Mouse (Mus musculus): ENCODE results near the gene Hoxb1.

Gene Hoxb1

DNA sequence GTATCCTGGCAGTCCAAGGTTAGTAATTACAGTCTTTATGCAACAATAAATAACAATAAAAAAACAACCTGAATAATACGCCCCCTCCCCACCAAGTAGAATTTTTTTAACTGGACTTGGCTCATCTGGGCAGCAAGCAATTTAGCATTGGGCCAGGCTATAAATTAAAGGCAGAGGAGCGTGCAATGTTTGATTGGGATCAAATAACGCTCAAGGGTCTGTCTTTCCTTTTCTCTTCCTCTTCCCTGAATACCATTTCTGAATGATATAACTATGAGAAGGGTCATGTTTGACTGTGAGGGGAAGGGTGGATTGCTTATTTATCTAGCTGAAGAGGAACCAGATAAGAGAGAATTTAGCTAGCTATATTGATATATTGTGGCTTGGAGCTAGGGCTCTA, 16.6 kb upstream of the Hoxb1 start:
- in situ Hi-C loops (cut with MboI, MseI): no loop called here

DNA sequence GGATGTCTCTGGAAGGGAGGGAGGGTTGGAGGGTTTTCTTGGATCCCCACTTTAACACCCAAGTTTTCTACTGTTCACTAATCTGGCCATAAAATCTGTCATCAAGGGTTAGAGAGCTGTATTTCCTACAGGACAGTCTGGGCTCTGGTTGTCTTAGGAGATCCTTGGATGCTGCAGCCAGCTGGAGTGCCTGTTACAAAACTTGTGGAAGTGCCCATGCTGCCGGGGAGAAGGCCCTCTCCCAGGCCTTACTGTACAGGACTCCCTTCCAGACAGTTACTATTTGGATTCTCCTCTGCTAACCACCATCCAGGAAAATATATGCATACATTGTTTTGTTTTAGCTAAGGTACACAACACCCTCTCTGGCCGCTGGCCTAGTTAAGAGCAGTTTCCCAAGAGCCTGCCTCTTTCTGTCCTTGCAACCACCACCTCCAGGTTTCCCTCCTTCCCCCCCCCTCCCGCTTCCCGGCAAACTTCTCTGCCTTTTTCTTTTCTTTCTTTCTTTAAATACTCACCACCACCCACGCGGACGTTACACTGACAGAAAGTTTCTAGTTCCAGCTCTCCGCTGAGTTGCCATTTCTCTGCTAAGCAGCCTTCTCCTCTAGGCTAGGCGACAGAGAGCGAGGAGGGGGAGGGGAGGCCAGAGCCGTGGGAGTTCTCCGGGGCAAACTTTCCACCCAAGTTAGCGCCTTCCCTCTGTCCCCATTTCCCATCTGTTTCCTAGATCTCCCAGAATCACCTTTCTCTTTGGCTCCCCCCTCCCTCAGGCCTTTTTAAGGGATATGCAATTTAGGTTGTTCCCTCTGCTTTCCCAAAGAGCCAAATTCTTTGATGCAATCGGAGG, 15.8 kb upstream of the Hoxb1 start:
- in situ Hi-C loops (cut with MboI, MseI): no loop called here

DNA sequence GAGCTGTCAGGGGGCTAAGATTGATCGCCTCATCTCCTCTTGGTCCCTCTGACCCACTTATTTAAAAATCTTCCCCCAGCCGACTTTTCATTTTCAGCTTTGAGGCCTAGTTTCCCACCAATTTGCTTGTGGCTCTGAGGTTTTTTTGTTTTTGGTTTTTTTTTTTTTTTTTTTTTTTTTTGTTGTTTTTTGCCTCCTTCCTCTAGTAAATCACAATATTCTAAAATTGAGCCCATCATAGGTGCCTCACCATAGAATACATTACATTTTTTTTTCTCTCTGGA, 15.3 kb upstream of the Hoxb1 start, which contains the start of gene Hoxb2:
Gene Hoxb2, plus strand, starts transcription at position 185 of the 284 bp plus-strand sequence.
- in situ Hi-C loops (cut with MboI, MseI): no loop called here

DNA sequence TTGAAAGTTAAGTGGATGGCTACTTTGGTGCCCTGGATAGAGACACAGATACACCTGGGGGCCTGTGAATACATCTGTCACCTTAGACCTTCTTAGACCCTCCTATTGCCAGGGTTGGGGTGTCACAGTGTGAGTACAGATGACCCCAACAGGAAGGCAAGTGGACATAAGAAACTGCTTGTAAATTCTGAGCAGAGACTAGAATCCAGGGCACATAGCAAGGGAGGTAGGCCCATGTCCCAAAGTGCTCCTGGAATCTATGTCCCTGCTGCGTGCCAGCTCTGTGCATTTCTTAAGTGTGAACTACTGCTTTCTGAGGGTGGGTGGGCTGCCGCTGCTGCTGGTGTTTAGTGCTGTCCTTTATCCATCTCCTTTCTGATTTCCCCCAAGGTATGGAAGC, 14.8 kb upstream of the Hoxb1 start:
- in situ Hi-C loops (cut with MboI, MseI): no loop called here

DNA sequence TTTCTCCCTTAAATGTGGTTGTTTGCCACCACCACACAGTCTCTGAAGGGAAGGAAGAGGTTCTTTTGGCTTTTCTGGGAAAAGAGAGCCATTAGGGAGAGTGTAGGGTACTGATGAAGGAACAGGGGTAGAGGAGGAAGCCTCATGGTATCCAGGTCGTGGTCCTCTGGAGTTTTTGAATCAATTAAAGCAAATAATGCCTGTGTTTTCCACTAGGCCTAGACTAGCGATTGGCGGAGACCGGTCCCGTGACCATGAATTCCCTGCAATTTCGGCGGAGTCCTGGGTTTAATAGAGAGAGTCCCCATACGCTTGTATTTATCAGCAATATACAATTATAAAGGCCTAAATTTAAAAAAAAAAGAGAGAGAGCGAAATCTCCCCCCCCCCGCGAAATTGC, 14.2 kb upstream of the Hoxb1 start:
- in situ Hi-C loops (cut with MboI, MseI): no loop called here

DNA sequence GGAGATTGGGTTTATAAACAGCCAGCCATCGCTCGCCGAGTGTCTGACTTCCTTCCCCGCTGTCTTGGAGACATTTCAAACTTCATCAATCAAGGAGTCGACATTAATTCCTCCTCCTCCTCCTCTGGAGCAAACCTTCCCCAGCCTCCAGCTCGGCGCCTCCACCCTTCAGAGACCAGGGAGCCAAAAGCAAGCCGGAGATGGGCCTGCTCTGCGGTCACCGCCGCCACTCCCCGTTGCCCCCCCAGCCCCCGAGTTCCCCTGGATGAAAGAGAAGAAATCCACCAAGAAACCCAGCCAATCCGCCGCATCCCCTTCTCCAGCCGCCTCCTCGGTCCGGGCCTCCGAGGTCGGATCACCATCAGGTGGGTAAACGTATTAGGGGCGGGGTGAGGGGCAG, 13.7 kb upstream of the Hoxb1 start:
- in situ Hi-C loops (cut with MboI, MseI): no loop called here

DNA sequence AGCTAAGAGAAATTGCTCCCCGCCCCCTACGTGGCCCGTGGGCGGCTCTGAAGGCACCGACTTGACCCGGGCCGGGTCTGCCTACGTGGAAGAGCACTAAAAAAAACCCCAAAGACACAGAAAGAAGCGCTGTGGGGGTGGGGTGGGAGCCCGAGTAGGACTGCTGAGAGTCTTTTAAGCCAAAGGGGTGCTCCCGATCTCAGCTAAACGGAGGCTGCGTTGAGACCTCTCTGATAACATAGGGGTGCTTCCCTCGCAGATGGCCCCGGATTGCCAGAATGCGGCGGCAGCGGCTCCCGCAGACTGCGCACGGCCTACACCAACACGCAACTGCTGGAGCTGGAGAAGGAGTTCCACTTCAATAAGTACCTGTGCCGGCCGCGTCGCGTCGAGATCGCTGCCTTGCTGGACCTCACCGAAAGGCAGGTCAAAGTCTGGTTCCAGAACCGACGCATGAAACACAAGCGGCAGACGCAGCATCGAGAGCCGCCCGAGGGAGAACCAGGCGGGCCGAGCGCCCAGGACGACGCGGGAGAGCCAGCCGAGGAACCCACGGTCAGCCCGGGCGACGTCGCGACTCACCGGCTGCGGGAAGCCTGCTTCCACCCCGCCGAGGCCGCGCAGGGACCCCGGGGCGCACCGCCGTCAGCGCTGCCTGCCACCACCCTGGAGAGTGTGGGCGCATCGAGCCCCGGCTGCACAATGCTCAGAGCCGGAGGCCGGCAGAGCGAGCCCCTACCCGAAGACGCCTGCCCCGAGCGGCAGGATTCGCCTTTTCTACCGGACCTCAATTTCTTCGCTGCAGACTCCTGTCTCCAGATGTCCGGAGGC, 12.6 kb upstream of the Hoxb1 start:
- in situ Hi-C loops (cut with MboI, MseI): no loop called here

DNA sequence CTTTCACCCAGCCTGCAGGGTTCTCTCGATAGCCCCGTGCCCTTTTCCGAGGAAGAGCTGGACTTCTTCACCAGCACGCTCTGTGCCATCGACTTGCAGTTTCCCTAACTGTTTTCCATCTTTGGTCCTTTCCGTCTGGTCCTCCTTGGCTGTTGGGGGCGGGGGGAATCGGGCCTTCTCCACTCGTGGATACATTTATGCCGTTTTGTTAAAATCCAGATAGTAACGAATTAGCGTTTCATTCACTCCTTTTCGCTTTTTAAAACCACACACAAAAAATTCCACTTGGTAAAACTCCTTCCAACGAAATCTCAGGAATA, 12.1 kb upstream of the Hoxb1 start:
- in situ Hi-C loops (cut with MboI, MseI): no loop called here

DNA sequence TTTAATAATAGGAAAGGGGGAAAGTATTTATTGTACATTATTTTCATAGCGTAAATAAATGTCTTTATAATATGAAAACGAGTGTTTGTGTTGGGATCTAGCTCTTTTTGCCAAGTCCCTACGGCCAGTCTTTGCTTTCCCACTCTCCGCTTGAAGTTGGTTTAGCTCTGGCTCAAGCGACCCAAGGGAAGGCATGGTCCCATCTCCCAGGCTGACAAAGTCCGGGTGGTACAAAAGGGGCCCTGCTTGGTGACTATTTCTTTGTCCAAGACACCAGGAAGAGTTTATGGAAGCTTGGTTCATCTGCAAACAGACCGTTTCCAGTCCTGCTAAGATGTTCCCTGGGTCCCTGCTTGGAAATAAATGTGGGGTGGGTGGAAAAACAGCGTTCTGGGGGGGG, 11.6 kb upstream of the Hoxb1 start:
- in situ Hi-C loops (cut with MboI, MseI): no loop called here

DNA sequence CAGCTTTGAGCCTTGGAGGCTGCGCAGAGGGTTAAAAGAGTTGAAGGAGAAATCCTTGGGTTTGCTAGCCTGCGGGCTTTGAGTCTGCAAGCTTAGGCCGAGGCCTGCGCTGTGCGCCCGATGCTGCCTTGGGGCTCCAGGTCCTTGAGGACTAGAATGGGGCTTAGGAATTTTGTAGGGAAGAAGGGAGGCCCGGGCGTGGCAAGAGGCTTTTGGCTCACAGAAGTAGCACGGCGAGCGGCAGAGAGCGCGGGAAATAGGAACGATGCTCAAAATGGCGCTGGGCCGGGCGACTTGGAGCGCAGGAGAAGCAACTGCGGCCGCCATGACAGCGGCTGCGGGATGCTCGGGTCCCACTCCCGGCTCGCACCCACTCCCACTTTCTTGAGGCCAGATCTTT, 11.2 kb upstream of the Hoxb1 start:
- in situ Hi-C loops (cut with MboI, MseI): no loop called here

DNA sequence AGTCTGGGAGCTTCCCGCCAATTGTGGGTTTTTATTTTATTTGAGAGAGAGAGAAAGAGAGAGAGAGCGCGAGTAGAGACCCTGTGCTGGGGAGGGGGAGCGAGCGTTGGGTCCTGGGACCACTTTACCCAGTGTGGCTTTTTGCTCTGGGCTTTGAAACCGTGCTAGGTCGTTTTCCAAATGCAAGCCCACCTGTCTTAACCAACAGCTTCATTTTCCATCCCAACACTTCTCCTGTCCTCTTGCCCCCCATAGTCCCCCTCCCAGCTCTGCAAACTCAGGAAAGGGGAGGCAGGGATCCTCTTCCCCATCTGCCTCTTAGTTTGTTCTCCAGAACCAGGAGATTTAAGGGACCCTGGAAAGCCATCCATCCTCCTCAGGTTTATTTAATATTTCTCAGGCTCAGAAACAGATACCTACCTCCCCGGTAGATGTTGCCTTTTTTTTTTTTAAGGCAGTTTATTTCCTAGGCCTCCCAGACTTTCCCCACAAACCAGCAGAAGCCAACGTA, 10.7 kb upstream of the Hoxb1 start:
- in situ Hi-C loops (cut with MboI, MseI): no loop called here

DNA sequence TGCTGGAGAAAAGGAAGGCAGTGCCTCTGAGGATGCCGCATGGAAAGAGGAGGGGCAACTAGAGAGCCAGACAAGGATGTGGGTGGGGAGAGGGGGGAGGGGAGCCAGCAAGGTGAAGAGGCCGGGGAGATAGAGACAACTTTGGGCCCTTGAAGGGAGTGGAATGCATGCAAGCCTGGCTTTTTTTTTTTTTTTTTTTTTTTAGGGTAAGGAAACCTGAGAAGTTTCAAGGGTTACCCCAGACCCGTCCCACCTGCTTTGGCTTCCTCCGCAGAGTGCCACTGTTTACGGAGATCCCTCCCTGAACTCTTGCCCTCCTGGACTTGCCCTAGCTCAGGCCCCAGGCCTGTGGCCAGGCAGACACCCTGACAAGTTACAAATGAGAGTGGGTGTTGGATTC, 1.7 kb upstream of the Hoxb1 start:
- in situ Hi-C loops (cut with MboI, MseI): no loop called here

DNA sequence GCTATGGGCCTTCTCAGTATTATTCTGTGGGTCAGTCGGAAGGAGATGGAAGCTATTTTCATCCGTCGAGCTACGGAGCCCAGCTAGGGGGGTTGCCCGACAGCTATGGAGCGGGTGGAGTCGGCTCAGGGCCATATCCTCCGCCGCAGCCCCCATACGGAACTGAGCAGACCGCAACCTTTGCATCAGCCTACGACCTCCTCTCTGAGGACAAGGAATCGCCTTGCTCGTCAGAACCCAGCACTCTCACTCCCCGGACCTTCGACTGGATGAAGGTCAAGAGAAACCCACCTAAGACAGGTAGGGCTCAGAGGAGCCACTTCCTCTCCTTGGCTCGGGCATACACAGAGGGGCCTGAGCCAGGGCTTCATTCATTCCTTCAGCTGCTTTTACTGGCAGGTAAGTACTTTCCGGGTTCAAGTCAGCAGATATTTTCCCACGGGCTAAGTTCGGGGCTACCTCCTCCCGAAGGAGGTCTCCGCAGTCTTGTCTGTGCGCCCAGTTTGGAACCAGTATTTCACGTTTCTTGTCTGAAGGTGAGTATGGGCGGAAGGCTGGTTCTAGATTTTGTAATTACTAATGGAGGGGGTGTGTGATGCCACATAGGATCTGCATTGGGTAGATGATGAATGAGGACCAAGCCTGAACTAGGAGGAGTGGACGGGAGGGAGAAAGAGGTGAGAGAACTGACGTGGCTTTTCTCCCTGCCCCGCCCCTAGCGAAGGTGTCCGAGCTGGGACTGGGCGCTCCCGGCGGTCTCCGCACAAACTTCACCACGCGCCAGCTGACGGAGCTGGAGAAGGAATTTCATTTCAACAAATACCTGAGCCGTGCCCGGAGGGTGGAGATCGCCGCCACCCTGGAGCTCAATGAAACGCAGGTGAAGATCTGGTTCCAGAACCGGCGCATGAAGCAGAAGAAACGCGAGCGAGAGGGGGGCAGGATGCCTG, 815 bp downstream of the Hoxb1 start:
- in situ Hi-C loops (cut with MboI, MseI): no loop called here

DNA sequence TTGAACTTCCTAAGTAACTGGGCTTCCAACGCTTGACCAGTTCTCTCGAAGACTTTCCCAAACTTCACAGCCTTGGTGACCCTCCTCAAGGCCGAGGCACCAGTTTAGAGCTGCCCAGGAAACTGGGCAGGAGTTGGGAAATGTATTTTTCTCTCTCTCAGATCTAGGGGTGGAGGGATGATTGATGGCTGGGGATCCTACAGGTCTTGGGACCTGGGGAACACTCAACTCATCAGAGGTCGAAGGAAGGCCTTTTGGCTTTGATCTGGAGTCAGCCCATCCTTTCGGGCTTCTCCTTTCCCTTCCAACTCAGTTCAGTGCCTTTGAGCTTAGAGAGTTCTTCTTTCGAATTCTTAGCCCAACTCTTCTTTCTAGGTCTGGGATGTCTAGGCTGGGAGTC, 1.6 kb downstream of the Hoxb1 start:
- in situ Hi-C loops (cut with MboI, MseI): no loop called here

DNA sequence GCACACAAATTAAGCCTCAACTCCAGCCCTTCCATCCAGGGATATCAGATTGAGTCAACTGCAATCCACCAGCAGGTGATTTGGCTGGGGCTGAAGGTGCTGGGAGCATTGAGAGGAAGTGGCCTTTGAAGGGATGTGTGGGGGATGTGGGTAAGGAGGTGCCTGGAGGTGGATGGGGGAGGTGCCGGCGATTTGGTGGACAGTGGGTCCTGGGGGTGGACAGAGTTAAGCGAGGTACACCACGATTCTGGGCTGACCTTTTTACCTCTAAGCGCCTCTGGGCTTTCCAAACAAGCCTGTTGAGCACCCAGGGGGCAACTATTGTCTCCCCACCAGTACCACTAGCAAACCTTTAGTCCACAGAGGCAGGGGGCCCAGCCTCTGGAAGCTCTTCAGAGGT, 3.1 kb downstream of the Hoxb1 start:
- in situ Hi-C loops (cut with MboI, MseI): no loop called here

DNA sequence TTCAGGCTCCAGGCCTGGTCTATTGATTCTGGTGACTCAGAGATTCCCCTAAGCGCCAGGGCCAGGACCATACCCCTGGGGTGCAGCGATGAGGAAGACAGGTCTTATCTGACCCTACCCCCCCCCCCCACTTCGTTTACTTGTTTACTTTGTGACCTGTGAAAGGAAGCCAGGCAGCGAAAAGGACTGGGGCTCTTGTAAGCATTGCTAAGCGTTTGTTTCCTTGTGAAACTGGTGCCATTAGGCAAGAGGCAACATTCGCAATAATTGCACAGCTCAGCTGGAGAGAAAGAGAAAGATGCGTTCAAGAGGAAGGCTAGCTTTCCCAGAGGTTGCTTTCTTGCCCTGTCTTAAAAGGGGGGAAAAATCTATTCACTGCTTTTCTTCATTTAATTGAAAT, 3.6 kb downstream of the Hoxb1 start:
- in situ Hi-C loops (cut with MboI, MseI): no loop called here

DNA sequence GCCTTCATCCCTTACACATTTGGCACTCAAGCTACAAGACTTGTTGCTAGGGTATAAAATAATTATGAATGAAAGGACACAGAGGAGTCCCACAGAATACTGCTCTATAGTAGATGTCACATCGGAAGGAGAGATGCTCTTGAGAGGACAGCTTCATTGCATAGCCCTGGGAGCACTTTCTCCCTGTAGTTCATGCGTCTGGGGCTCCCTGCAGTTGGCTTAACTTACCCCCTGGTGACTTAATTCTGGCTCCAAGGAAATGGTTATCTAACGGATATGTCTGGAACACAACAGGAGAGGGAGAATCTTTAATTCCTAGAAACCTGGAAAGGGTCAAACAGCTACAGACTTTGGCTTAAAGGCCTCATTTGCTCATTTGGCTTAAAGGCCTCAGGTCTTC, 6.2 kb downstream of the Hoxb1 start:
- in situ Hi-C loops (cut with MboI, MseI): no loop called here

DNA sequence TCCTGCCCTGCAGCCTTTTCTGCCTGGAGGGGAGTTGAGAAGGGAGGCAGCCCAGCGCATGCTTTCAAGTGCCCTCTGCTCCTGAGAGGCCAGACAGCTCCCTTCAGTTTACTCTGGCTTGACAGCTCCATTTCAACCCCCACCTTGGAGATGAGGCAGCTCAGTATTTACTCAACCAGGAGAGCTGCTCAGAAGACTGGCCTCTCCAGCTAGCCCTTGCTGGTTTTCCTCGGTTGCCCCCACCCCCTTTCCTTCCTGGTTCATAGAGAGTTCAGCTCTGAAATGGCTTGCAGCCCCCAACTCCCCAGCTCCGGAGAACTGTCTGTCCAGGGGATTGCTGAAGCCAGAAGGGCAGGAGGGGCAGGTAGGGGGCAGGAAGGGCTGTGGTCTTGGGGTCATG, 7.0 kb downstream of the Hoxb1 start:
- in situ Hi-C loops (cut with MboI, MseI): no loop called here

DNA sequence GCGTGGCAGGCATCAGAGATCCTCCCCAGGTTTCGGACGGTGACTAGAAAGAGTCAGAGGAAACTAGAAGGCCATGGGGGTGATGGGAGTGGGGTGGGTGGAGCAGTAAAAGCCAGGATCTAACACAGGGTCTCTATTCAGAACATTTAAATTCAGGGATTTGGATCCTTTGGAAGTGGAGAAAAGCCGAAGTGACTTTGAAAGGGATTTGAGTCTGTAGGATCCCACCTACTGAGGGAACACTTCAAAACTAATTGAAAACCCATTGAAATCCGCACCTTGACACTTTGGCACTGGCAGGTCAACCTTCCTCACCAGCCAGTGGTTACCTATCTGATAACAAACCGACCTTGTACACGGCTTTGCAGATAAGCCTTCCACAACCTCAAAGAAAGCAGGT, 9.3 kb downstream of the Hoxb1 start:
- in situ Hi-C loops (cut with MboI, MseI): no loop called here

DNA sequence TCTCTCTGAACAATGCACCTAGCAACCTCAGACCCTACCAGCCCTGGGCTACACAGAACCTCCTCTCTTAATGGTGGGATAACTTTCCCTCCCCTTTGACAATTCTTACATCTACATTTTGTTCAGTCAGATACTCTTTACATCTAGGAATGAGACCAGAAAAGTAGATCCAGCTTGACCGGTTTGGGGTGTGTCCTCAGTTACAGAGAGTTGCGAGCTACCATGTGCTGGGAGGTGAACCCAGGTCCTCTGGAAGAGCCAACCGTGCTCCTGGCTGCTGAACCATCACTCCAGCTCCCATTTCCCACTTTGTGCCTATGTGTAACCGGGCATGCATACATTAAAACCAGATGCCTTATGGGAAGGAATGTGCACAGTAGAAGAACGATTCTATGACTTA, 17.8 kb downstream of the Hoxb1 start:
- in situ Hi-C loops (cut with MboI, MseI): no loop called here

DNA sequence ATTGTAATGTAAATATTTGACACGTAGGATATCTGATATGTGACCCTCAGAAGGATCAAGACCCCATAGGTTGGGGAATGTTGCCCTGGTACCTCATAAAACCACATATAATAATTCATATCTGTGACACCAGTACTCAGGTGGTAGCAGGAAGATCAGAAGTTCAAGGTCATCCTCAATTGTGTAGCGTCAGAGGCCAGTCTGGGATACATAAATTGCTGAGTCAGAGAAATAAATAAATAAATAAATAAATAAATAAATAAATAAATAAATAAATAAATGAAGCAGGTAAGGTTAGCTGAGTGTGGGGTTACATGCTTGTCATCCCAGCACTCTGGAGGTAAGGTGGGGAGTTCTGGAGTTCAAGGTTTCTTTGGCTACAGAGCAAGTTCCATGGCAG, 22.1 kb downstream of the Hoxb1 start:
- in situ Hi-C loops (cut with MboI, MseI): no loop called here

All from T-helper 17 cell (primary cell).